Mouse (Mus musculus): ENCODE results near the gene Kcp. TPM values are rescaled to one million over a fixed set of nuclear protein-coding genes. Genes with fewer than 3 reads are reported as not detected.

Kcp gene
- total RNA-seq, 1 experiment: 3.3 TPM

GRCm38 (mm10) chr6:29505493-29505892 is 2.3 kb downstream of the Kcp start:
- no peak overlapping the region for H3K9ac ChIP-seq (ENCODE audit: insufficient read depth, low read depth, low read length, poor library complexity, severe bottlenecking)
- no peak overlapping the region for H3K27ac ChIP-seq (ENCODE audit: insufficient read depth, low read depth, low read length, poor library complexity, severe bottlenecking)
- H3K9me3 ChIP-seq (ENCODE audit: control insufficient read depth, insufficient read depth, low read depth, low read length): no peaks in the 10 kb centered on the region
- H3K36me3 ChIP-seq (ENCODE audit: control insufficient read depth, insufficient read depth, low read length, poor library complexity, severe bottlenecking): no peaks in the 10 kb centered on the region
- in situ Hi-C loops (cut with MboI; ENCODE audit: low sequenced_read_pairs in 2 of 2, unreplicated experiment in 2 of 2): no loop called here
- peaks cover 2 to 6% of the 10 kb centered on the region in 2 experiments; a peak in 2 of 4 replicates for H3K4me1 ChIP-seq (ENCODE audit: control insufficient read depth in 2 of 2, insufficient read depth in 2 of 2, low read length in 2 of 2, poor library complexity in 1 of 2)
- DNase-seq (ENCODE audit: low read depth, low spot score): no peak
- H3K4me3 ChIP-seq (ENCODE audit: insufficient read depth in 1 of 2, low read depth in 1 of 2, low read length in 2 of 2, poor library complexity in 1 of 2, severe bottlenecking in 1 of 2): no peak overlapping the region
- TF ChIP-seq CHD2 (IDR thresholded peaks at IDR 0.05; ENCODE audit: low read depth, low read length): no peak
- no peak for TF ChIP-seq ZC3H11A (IDR thresholded peaks at IDR 0.05; ENCODE audit: borderline replicate concordance, low read depth, low read length)
- TF ChIP-seq ZNF384 (IDR thresholded peaks at IDR 0.05; ENCODE audit: low read depth, low read length): no peak
- no peak for TF ChIP-seq MAFK (IDR thresholded peaks at IDR 0.05; ENCODE audit: insufficient read depth, low read depth, low read length)

- H3K4me1 ChIP-seq (ENCODE audit: control insufficient read depth in 2 of 2, insufficient read depth in 2 of 2, low read length in 2 of 2, poor library complexity in 1 of 2): no peaks in the 10 kb centered on the region; a peak in 1 of 4 replicates
- H3K36me3 ChIP-seq (ENCODE audit: control insufficient read depth, insufficient read depth, low read length, poor library complexity, severe bottlenecking): no peaks in the 10 kb centered on the region
- TF ChIP-seq HCFC1 (IDR thresholded peaks at IDR 0.05; ENCODE audit: borderline replicate concordance, insufficient read depth, low read length): no peak
- TF ChIP-seq ZNF384 (IDR thresholded peaks at IDR 0.05; ENCODE audit: low read depth, low read length): no peak
- no peak for TF ChIP-seq MAFK (IDR thresholded peaks at IDR 0.05; ENCODE audit: insufficient read depth, low read depth, low read length)
- no peak for TF ChIP-seq ZC3H11A (IDR thresholded peaks at IDR 0.05; ENCODE audit: borderline replicate concordance, low read depth, low read length)
- no peak for TF ChIP-seq CHD2 (IDR thresholded peaks at IDR 0.05; ENCODE audit: low read depth, low read length)
- H3K4me3 ChIP-seq (ENCODE audit: insufficient read depth in 1 of 2, low read depth in 1 of 2, low read length in 2 of 2, poor library complexity in 1 of 2, severe bottlenecking in 1 of 2): no peak overlapping the region
- in situ Hi-C loops (cut with MboI; ENCODE audit: low sequenced_read_pairs in 2 of 2, unreplicated experiment in 2 of 2): no loop called here
- no peak for DNase-seq (ENCODE audit: low read depth, low spot score)
- H3K9ac ChIP-seq (ENCODE audit: insufficient read depth, low read depth, low read length, poor library complexity, severe bottlenecking): no peak overlapping the region
- no peaks in the 10 kb centered on the region for H3K9me3 ChIP-seq (ENCODE audit: control insufficient read depth, insufficient read depth, low read depth, low read length)
- H3K27ac ChIP-seq (ENCODE audit: insufficient read depth, low read depth, low read length, poor library complexity, severe bottlenecking): no peak overlapping the region
Measured at GRCm38 (mm10) chr6:29501599-29501998, 6.2 kb downstream of the Kcp start.

DNA sequence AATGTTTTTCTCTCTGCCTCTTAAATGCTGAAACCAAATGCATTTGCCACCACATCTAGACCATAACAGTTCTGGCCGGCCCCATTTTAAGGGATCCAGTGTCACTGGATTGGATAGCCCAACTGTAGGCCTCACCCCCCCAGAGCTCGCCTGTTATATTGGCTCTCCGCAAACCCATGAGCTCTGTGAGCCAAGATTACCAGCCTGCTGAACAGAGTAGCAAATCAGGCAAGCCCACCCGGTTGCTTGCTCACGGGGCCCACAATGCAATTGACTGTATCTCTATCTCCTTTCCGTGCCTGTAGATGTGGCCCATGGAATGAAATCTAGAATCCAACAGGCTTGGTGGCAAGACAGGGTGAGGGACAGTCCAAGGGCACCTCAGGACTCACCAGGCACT is 6.9 kb downstream of the Kcp start:
- H3K27ac ChIP-seq (ENCODE audit: insufficient read depth, low read depth, low read length, poor library complexity, severe bottlenecking): no peak overlapping the region
- H3K9ac ChIP-seq (ENCODE audit: insufficient read depth, low read depth, low read length, poor library complexity, severe bottlenecking): no peak overlapping the region
- H3K4me3 ChIP-seq (ENCODE audit: insufficient read depth in 1 of 2, low read depth in 1 of 2, low read length in 2 of 2, poor library complexity in 1 of 2, severe bottlenecking in 1 of 2): no peak overlapping the region
- in situ Hi-C loops (cut with MboI; ENCODE audit: low sequenced_read_pairs in 2 of 2, unreplicated experiment in 2 of 2): no loop called here
- DNase-seq (ENCODE audit: low read depth, low spot score): no peak
- no peaks in the 10 kb centered on the region; a peak in 1 of 4 replicates for H3K4me1 ChIP-seq (ENCODE audit: control insufficient read depth in 2 of 2, insufficient read depth in 2 of 2, low read length in 2 of 2, poor library complexity in 1 of 2)
- H3K9me3 ChIP-seq (ENCODE audit: control insufficient read depth, insufficient read depth, low read depth, low read length): no peaks in the 10 kb centered on the region
- TF ChIP-seq ZC3H11A (IDR thresholded peaks at IDR 0.05; ENCODE audit: borderline replicate concordance, low read depth, low read length) (no peak), MAFK (IDR thresholded peaks at IDR 0.05; ENCODE audit: insufficient read depth, low read depth, low read length) (no peak), ZNF384 (IDR thresholded peaks at IDR 0.05; ENCODE audit: low read depth, low read length) (no peak)
- no peaks in the 10 kb centered on the region for H3K36me3 ChIP-seq (ENCODE audit: control insufficient read depth, insufficient read depth, low read length, poor library complexity, severe bottlenecking)

GRCm38 (mm10) chr6:29500177-29500576 is 7.6 kb downstream of the Kcp start:
- H3K9ac ChIP-seq (ENCODE audit: insufficient read depth, low read depth, low read length, poor library complexity, severe bottlenecking): no peak overlapping the region
- no peak for DNase-seq (ENCODE audit: low read depth, low spot score)
- no peaks in the 10 kb centered on the region for H3K36me3 ChIP-seq (ENCODE audit: control insufficient read depth, insufficient read depth, low read length, poor library complexity, severe bottlenecking)
- no peak overlapping the region for H3K4me3 ChIP-seq (ENCODE audit: insufficient read depth in 1 of 2, low read depth in 1 of 2, low read length in 2 of 2, poor library complexity in 1 of 2, severe bottlenecking in 1 of 2)
- no peak overlapping the region for H3K27ac ChIP-seq (ENCODE audit: insufficient read depth, low read depth, low read length, poor library complexity, severe bottlenecking)
- in situ Hi-C loops (cut with MboI; ENCODE audit: low sequenced_read_pairs in 2 of 2, unreplicated experiment in 2 of 2): no loop called here
- H3K9me3 ChIP-seq (ENCODE audit: control insufficient read depth, insufficient read depth, low read depth, low read length): no peaks in the 10 kb centered on the region
- no peak for TF ChIP-seq ZC3H11A (IDR thresholded peaks at IDR 0.05; ENCODE audit: borderline replicate concordance, low read depth, low read length)
- TF ChIP-seq HCFC1 (IDR thresholded peaks at IDR 0.05; ENCODE audit: borderline replicate concordance, insufficient read depth, low read length): no peak
- TF ChIP-seq CHD2 (IDR thresholded peaks at IDR 0.05; ENCODE audit: low read depth, low read length): no peak
- TF ChIP-seq MAFK (IDR thresholded peaks at IDR 0.05; ENCODE audit: insufficient read depth, low read depth, low read length): no peak
- no peak for TF ChIP-seq ZNF384 (IDR thresholded peaks at IDR 0.05; ENCODE audit: low read depth, low read length)
- no peaks in the 10 kb centered on the region; a peak in 1 of 4 replicates for H3K4me1 ChIP-seq (ENCODE audit: control insufficient read depth in 2 of 2, insufficient read depth in 2 of 2, low read length in 2 of 2, poor library complexity in 1 of 2)

DNA sequence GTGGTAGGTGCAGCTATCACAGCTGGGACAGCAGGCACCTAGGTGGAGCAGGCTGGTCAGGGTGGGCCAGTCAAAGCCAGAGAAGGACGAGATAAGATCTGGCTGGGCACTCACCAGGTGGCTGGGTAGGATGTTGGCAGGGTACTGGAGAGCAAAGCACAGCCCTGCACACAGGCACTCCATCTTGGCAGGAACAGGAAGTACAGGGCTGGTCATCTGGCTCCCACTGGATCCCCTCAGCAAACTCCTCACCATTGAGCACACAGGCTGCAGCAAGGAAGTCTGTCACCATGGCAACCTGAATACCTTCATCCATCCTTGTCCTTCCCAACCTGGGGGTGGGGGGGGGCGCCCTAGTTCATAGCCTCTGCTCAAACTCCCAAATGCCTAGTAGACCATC is 10.0 kb downstream of the Kcp start:
- Histone ChIP-seq H3K4me1 (ENCODE audit: control insufficient read depth in 2 of 2, insufficient read depth in 2 of 2, low read length in 2 of 2, poor library complexity in 1 of 2) (no peaks in the 10 kb centered on the region; a peak in 1 of 4 replicates), H3K4me3 (ENCODE audit: insufficient read depth in 1 of 2, low read depth in 1 of 2, low read length in 2 of 2, poor library complexity in 1 of 2, severe bottlenecking in 1 of 2) (no peak overlapping the region), H3K9ac (ENCODE audit: insufficient read depth, low read depth, low read length, poor library complexity, severe bottlenecking) (no peak overlapping the region), H3K9me3 (ENCODE audit: control insufficient read depth, insufficient read depth, low read depth, low read length) (no peaks in the 10 kb centered on the region), H3K27ac (ENCODE audit: insufficient read depth, low read depth, low read length, poor library complexity, severe bottlenecking) (no peak overlapping the region), H3K36me3 (ENCODE audit: control insufficient read depth, insufficient read depth, low read length, poor library complexity, severe bottlenecking) (no peaks in the 10 kb centered on the region)
- TF ChIP-seq CHD2 (IDR thresholded peaks at IDR 0.05; ENCODE audit: low read depth, low read length) (no peak), ZNF384 (IDR thresholded peaks at IDR 0.05; ENCODE audit: low read depth, low read length) (no peak), MAFK (IDR thresholded peaks at IDR 0.05; ENCODE audit: insufficient read depth, low read depth, low read length) (no peak), ZC3H11A (IDR thresholded peaks at IDR 0.05; ENCODE audit: borderline replicate concordance, low read depth, low read length) (no peak)
- no peak for DNase-seq (ENCODE audit: low read depth, low spot score)
- in situ Hi-C loops (cut with MboI; ENCODE audit: low sequenced_read_pairs in 2 of 2, unreplicated experiment in 2 of 2): no loop called here
